Mouse (Mus musculus) central nervous system, embryonic 11.5 days (tissue): ENCODE results near the gene Slc22a19. TPM values are rescaled to one million over a fixed set of nuclear protein-coding genes. Genes with fewer than 3 reads are reported as not detected.

ENCODE experiments used
- polyA plus RNA-seq: library from polyadenylated mRNA; depleted of rRNA; stranded (reverse); fragments of >200 nt; gene quantifications from 2 replicates; pipeline ENCODE4 v1.2.3, GENCODE M21; 2012; rRNA removed

The Slc22a19 gene
- polyA plus RNA-seq: not detected in 2 replicates

GRCm38 (mm10) chr19:7711148-7711547 lies at the start of gene Slc22a19:
Gene Slc22a19 (minus strand): TSS chr19:7711310.

Other genes with a start within 250 kb of the Slc22a19 start
- 213 and 238 TPM in 2 replicates for gene Rtn3, start 228.0 kb downstream of the Slc22a19 start, polyA plus RNA-seq
- gene Atl3, start 217.3 kb downstream of the Slc22a19 start, polyA plus RNA-seq: 11.0 and 20.5 TPM in 2 replicates
- 5.5 and 6.0 TPM in 2 replicates for gene Pla2g16, start 153.9 kb downstream of the Slc22a19 start, polyA plus RNA-seq
- gene Lgals12, start 104.1 kb downstream of the Slc22a19 start, polyA plus RNA-seq: 0.16 and 0.36 TPM in 2 replicates
- gene Hrasls5, start 98.8 kb downstream of the Slc22a19 start, polyA plus RNA-seq: not detected in 2 replicates
- not detected in 2 replicates for gene Slc22a26, start 91.4 kb upstream of the Slc22a19 start, polyA plus RNA-seq